Mouse (Mus musculus) heart, adult 2 months (tissue): ENCODE measurements around the gene C1qtnf5. TPM values are rescaled to one million over a fixed set of nuclear protein-coding genes. Genes with fewer than 3 reads are reported as not detected.

Experiments used
- DNase-seq, 2 experiments: peaks; one replicate each; pipeline ENCODE4 v3.0.0; 2021
- H3K27ac ChIP-seq: fragments of 200-600 bp; 2 replicates; pipeline ENCODE4 v1.8.1; 2022
- H3K27me3 ChIP-seq: fragments of 200-500 bp; 2 replicates; pipeline ENCODE4 v1.6.1; 2012; ENCODE audit warnings: mild to moderate bottlenecking, low read length, inconsistent platforms, mixed read lengths; ENCODE audit not compliant: control insufficient read depth, insufficient read depth
- H3K36me3 ChIP-seq: fragments of 200-500 bp; 2 replicates; pipeline ENCODE4 v1.6.1; 2012; ENCODE audit warnings: low read length, inconsistent platforms; ENCODE audit not compliant: control insufficient read depth, insufficient read depth
- H3K4me1 ChIP-seq: fragments of 200-500 bp; 2 replicates; pipeline ENCODE4 v1.6.1; 2011; ENCODE audit warnings: low read length; ENCODE audit not compliant: control insufficient read depth, insufficient read depth
- H3K4me3 ChIP-seq: fragments of 200-600 bp; 2 replicates; pipeline ENCODE4 v1.8.1; 2022
- H3K79me2 ChIP-seq: fragments of 200-500 bp; replicated peaks from 2 replicates; pipeline ENCODE4 v1.6.1; 2012; ENCODE audit warnings: mild to moderate bottlenecking, inconsistent platforms, low read length, moderate library complexity, mixed read lengths; ENCODE audit not compliant: control insufficient read depth, insufficient read depth
- H3K9ac ChIP-seq: fragments of 200-500 bp; 2 replicates; pipeline ENCODE4 v1.6.1; 2012; ENCODE audit warnings: low read depth, mild to moderate bottlenecking, control low read depth, inconsistent platforms, low read length, mixed read lengths
- CTCF ChIP-seq: fragments of 200-600 bp; IDR thresholded peaks from 2 replicates; pipeline ENCODE4 v1.8.1; 2022; ENCODE audit warnings: antibody characterized with exemption, mild to moderate bottlenecking, moderate library complexity
- EP300 ChIP-seq: fragments of 200-500 bp; IDR thresholded peaks from 2 replicates; pipeline ENCODE4 v1.6.1; 2011; ENCODE audit warnings: low read depth, low read length, control low read depth; ENCODE audit not compliant: insufficient read depth
- POLR2A ChIP-seq: fragments of 200-500 bp; IDR thresholded peaks from 2 replicates; pipeline ENCODE4 v1.6.1; 2011; ENCODE audit warnings: mild to moderate bottlenecking, low read depth, low read length, control low read depth; ENCODE audit not compliant: insufficient read depth
- WGBS: fragments of 180-500 bp; shearing (Covaris S2); methylation state at CpG from one replicate; pipeline ENCODE4 v1.1.7; 2018; 5-methylcytosine and 5-hydroxymethylcytosine counted together
- intact Hi-C: fragments of 180-260 bp; cut with DNase I; formaldehyde crosslinking; loops from one replicate; pipeline ENCODE4 v1.15.1; 2025
- polyA plus RNA-seq: library from polyadenylated mRNA; depleted of rRNA; stranded (reverse); fragments of >200 nt; gene quantifications from 2 replicates; pipeline ENCODE4 v1.2.3, GENCODE M21; 2012
- total RNA-seq, 2 experiments: library from RNA; stranded (reverse); gene quantifications; 2 replicates each; pipeline ENCODE4 v1.2.3; 2021

The C1qtnf5 gene
- total and polyA plus RNA-seq, 3 experiments: 4.8 to 9.4 (median 7.6) TPM

GRCm38 (mm10) chr9:44105781-44106180 lies 1.3 kb upstream of the C1qtnf5 start:
- peak in 1 of 2 experiments; percentile 11 for DNase-seq
- Histone ChIP-seq H3K4me1 (peaks cover 7% of the 10 kb centered on the region; the same call in 1 of the 2 replicates), H3K36me3 (peaks cover 3% of the 10 kb centered on the region; the same call in 1 of the 2 replicates), H3K27me3 (no peaks in the 10 kb centered on the region), H3K27ac (no peak overlapping the region), H3K4me3 (no peak overlapping the region), H3K9ac (no peak overlapping the region), H3K79me2 (no peaks in the 10 kb centered on the region; the same call in 1 of the 2 replicates)
- 86% methylated on average over 10 of the region's 10 CpGs for WGBS
- TF ChIP-seq EP300 (no peak), POLR2A (no peak), CTCF (no peak)
- intact Hi-C loops: loop anchor here (5.0 kb wide), 1 partner anchor 33 kb away; no protein-coding TSS in a partner anchor

DNA sequence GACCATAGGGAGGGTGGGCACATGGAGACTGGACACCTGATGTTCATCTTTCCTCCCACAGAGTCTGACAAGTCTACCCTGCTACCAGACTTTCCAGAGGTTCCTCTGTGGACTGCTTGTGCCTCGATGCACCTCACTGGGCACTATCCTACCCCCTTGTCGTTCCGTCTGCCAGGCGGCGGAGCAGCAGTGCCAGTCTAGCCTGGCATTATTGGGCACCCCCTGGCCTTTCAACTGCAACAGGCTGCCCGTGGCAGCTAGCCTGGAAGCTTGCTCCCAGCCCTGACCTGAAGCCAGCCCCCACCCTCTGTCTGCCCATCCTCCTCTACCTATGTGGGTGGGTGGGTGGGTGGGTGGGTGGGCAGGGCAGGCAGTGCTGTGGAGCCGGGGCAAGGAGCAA lies 863 bp upstream of the C1qtnf5 start:
- Histone ChIP-seq H3K27ac (peak overlapping the region; percentile 72; the same call in 1 of the 2 replicates), H3K9ac (no peak overlapping the region), H3K4me1 (peaks cover 7% of the 10 kb centered on the region; the same call in 1 of the 2 replicates), H3K36me3 (peaks cover 3% of the 10 kb centered on the region; the same call in 1 of the 2 replicates), H3K79me2 (no peaks in the 10 kb centered on the region; the same call in 1 of the 2 replicates), H3K27me3 (no peaks in the 10 kb centered on the region), H3K4me3 (no peak overlapping the region)
- DNase-seq: peak in 1 of 2 experiments; percentile 18
- 88% methylated on average over 7 of the region's 7 CpGs for WGBS
- intact Hi-C loops: loop anchor here (5.0 kb wide), 1 partner anchor 34 kb away; no protein-coding TSS in a partner anchor
- TF ChIP-seq CTCF (no peak), EP300 (no peak), POLR2A (no peak)

DNA sequence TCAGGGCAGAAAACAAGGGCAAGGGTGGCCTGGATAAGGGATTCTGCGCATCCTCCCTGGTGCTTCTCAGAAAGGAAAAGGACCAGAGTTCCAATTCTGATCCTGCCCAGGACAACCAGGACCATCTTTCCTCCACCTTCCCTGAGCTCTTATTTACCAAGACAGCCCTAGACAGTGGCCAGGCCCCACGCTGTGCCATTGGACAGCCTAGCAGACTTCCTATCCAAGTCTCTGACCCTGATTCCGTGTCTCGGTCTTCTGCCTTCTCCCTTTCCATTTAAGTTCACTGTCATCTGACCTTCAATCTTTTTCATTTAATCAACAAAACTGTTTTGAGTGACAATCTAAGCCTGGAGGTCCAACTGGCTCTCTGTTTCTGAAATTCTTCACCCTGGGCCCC lies 449 bp upstream of the C1qtnf5 start:
- Histone ChIP-seq H3K27me3 (no peaks in the 10 kb centered on the region), H3K4me3 (no peak overlapping the region), H3K9ac (no peak overlapping the region), H3K4me1 (peaks cover 7% of the 10 kb centered on the region; the same call in 1 of the 2 replicates), H3K36me3 (peaks cover 3% of the 10 kb centered on the region; the same call in 1 of the 2 replicates), H3K79me2 (no peaks in the 10 kb centered on the region; the same call in 1 of the 2 replicates), H3K27ac (peak overlapping the region; percentile 72)
- 67% methylated on average over 4 of the region's 4 CpGs for WGBS
- DNase-seq: peak in 1 of 2 experiments; percentile 20
- intact Hi-C loops: loop anchor here (5.0 kb wide), 1 partner anchor 34 kb away; no protein-coding TSS in a partner anchor
- TF ChIP-seq CTCF: no peak
- no peak for TF ChIP-seq EP300
- TF ChIP-seq POLR2A: no peak

GRCm38 (mm10) chr9:44107557-44108179 lies 623 bp downstream of the C1qtnf5 start:
- intact Hi-C loops: loop anchor here (2.0 to 5.0 kb wide), 3 partner anchors 23 to 123 kb away; no protein-coding TSS in a partner anchor
- Histone ChIP-seq H3K9ac (peak overlapping the region; percentile 58), H3K79me2 (no peaks in the 10 kb centered on the region; the same call in 1 of the 2 replicates), H3K4me3 (peak overlapping the region; percentile 31), H3K27me3 (no peaks in the 10 kb centered on the region), H3K36me3 (peaks cover 3% of the 10 kb centered on the region; the same call in 1 of the 2 replicates), H3K4me1 (peaks cover 8% of the 10 kb centered on the region), H3K27ac (peak overlapping the region; percentile 72)
- DNase-seq: peak; percentile 53 to 72
- WGBS: 33% methylated on average over 25 of the region's 25 CpGs
- TF ChIP-seq CTCF (peak; percentile 69), POLR2A (no peak), EP300 (no peak)

DNA sequence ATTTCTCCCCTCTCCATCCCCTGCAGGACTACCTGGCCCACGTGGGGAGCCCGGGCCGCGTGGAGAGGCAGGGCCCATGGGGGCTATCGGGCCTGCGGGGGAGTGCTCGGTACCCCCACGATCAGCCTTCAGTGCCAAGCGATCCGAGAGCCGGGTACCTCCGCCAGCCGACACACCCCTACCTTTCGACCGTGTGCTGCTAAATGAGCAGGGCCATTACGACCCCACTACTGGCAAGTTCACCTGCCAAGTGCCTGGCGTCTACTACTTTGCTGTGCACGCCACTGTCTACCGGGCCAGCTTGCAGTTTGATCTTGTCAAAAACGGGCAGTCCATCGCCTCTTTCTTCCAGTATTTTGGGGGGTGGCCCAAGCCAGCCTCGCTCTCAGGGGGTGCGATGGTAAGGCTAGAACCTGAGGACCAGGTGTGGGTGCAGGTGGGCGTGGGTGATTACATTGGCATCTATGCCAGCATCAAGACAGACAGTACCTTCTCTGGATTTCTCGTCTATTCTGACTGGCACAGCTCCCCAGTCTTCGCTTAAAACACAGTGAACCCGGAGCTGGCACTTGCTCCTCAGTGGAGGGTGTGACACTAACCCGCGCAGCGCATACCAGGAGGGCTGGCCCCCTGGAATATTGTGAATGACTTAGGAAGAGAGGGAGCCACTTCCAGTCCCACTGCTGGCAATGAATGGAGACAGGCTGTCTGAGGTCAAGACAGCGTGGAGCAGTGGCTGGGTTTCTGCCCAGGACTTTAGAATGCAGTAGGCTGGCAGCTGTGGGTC lies 1.4 kb downstream of the C1qtnf5 start:
- Histone ChIP-seq H3K36me3 (peaks cover 3% of the 10 kb centered on the region; the same call in 1 of the 2 replicates), H3K4me3 (no peak overlapping the region; the same call in 1 of the 2 replicates), H3K79me2 (no peaks in the 10 kb centered on the region; the same call in 1 of the 2 replicates), H3K27me3 (no peaks in the 10 kb centered on the region), H3K9ac (no peak overlapping the region), H3K4me1 (peaks cover 9% of the 10 kb centered on the region), H3K27ac (no peak overlapping the region; the same call in 1 of the 2 replicates)
- 81% methylated on average over 31 of the region's 31 CpGs for WGBS
- intact Hi-C loops: loop anchor here (2.0 to 5.0 kb wide), 3 partner anchors 24 to 124 kb away; no protein-coding TSS in a partner anchor
- DNase-seq: peak in 1 of 2 experiments; percentile 25
- TF ChIP-seq CTCF (no peak), EP300 (no peak), POLR2A (no peak)
